Mouse (Mus musculus) embryonic facial prominence, embryonic 11.5 days (tissue): ENCODE measurements around the gene Lrguk. TPM values are rescaled to one million over a fixed set of nuclear protein-coding genes. Genes with fewer than 3 reads are reported as not detected.

ENCODE experiments used
- ATAC-seq: fragments of 200-750 bp; cut with Nextera tagmentation; replicated peaks from 2 replicates; pipeline ENCODE4 v1.8.0; 2017; ENCODE audit warnings: low read depth; ENCODE audit not compliant: insufficient number of reproducible peaks, low FRiP score, low TSS enrichment
- DNase-seq: peaks from one replicate; pipeline ENCODE4 v3.0.0-alpha.2; 2015; ENCODE audit warnings: low spot score
- H3K27ac ChIP-seq: fragments of 300-500 bp; sonication (generic); replicated peaks from 2 replicates; pipeline ENCODE4 v1.5.1; 2014; ENCODE audit warnings: mild to moderate bottlenecking, low read depth, low read length, control low read depth
- H3K27me3 ChIP-seq: fragments of 300-500 bp; sonication (generic); 2 replicates; pipeline ENCODE4 v1.6.1; 2014; ENCODE audit warnings: mild to moderate bottlenecking, low read length, moderate library complexity, mixed read lengths; ENCODE audit not compliant: control insufficient read depth, insufficient read depth
- H3K36me3 ChIP-seq: fragments of 300-500 bp; sonication (generic); replicated peaks from 2 replicates; pipeline ENCODE4 v1.6.1; 2014; ENCODE audit warnings: low read depth, mild to moderate bottlenecking, low read length, moderate library complexity, mixed read lengths; ENCODE audit not compliant: control insufficient read depth, insufficient read depth
- H3K4me1 ChIP-seq: fragments of 300-500 bp; sonication (generic); 2 replicates; pipeline ENCODE4 v1.6.1; 2014; ENCODE audit warnings: low read length, mixed read lengths; ENCODE audit not compliant: control insufficient read depth, insufficient read depth
- H3K4me2 ChIP-seq: fragments of 300-500 bp; sonication (generic); 2 replicates; pipeline ENCODE4 v1.6.1; 2014; ENCODE audit warnings: low read depth, mild to moderate bottlenecking, control low read depth, low read length, moderate library complexity
- H3K4me3 ChIP-seq: fragments of 300-500 bp; sonication (generic); 2 replicates; pipeline ENCODE4 v1.5.1; 2014; ENCODE audit warnings: low read depth, low read length, control low read depth
- H3K9ac ChIP-seq: fragments of 300-500 bp; sonication (generic); replicated peaks from 2 replicates; pipeline ENCODE4 v1.6.1; 2014; ENCODE audit warnings: mild to moderate bottlenecking, control low read depth, low read length
- H3K9me3 ChIP-seq: fragments of 300-500 bp; sonication (generic); replicated peaks from 2 replicates; pipeline ENCODE4 v1.6.1; 2016; ENCODE audit warnings: mild to moderate bottlenecking, low read length, inconsistent platforms, mixed read lengths; ENCODE audit not compliant: control insufficient read depth
- WGBS: fragments of 180-500 bp; shearing (Covaris S2); extraction: QIAGEN DNeasy Blood & Tissue Kit; methylation state at CpG from one replicate; pipeline ENCODE4 v1.1.7; 2014; 5-methylcytosine and 5-hydroxymethylcytosine counted together
- polyA plus RNA-seq: library from polyadenylated mRNA; unstranded; fragments of >200 nt; fragmentation: Nextera tagmentation; extraction: Ambion mirVana; gene quantifications from 2 replicates; pipeline ENCODE4 v1.2.1, GENCODE M21; 2014

Gene Lrguk
- polyA plus RNA-seq, 1 experiment from 2014 or later: 0.67 TPM

GRCm38 (mm10) chr6:34044228-34044811, 15.1 kb downstream of the Lrguk start:
- no peak for ATAC-seq
- H3K4me3 ChIP-seq: no peak overlapping the region
- no peaks in the 10 kb centered on the region for H3K36me3 ChIP-seq
- DNase-seq: no peak
- no peak overlapping the region for H3K9ac ChIP-seq
- H3K4me1 ChIP-seq: no peaks in the 10 kb centered on the region
- H3K27ac ChIP-seq: no peak overlapping the region
- H3K4me2 ChIP-seq: no peak overlapping the region
- 83% methylated on average over 12 of the region's 12 CpGs for WGBS
- H3K9me3 ChIP-seq: no peaks in the 10 kb centered on the region
- H3K27me3 ChIP-seq: no peaks in the 10 kb centered on the region

GRCm38 (mm10) chr6:34044846-34045540, 15.7 kb downstream of the Lrguk start:
- DNase-seq: no peak
- Histone ChIP-seq H3K27ac (no peak overlapping the region), H3K4me3 (no peak overlapping the region), H3K4me1 (no peaks in the 10 kb centered on the region), H3K9ac (no peak overlapping the region), H3K27me3 (no peaks in the 10 kb centered on the region), H3K4me2 (no peak overlapping the region), H3K9me3 (no peaks in the 10 kb centered on the region), H3K36me3 (no peaks in the 10 kb centered on the region)
- no peak for ATAC-seq
- 82% methylated on average over 9 of the region's 9 CpGs for WGBS

- H3K27ac ChIP-seq: no peak overlapping the region
- no peak for DNase-seq
Measured at GRCm38 (mm10) chr6:34046551-34047186, 17.4 kb downstream of the Lrguk start.

GRCm38 (mm10) chr6:34049433-34049832, 20.2 kb downstream of the Lrguk start:
- no peak overlapping the region for H3K27ac ChIP-seq
- no peak overlapping the region for H3K9ac ChIP-seq
- no peaks in the 10 kb centered on the region for H3K27me3 ChIP-seq
- ATAC-seq (no peak), DNase-seq (no peak)
- no peak overlapping the region for H3K4me2 ChIP-seq
- no peaks in the 10 kb centered on the region for H3K9me3 ChIP-seq
- 55% methylated on average over 2 of the region's 2 CpGs for WGBS
- no peaks in the 10 kb centered on the region for H3K4me1 ChIP-seq
- H3K36me3 ChIP-seq: no peaks in the 10 kb centered on the region
- H3K4me3 ChIP-seq: no peak overlapping the region

More at GRCm38 (mm10) chr6:34046551-34047186, 17.4 kb downstream of the Lrguk start:
- Histone ChIP-seq H3K27me3 (no peaks in the 10 kb centered on the region), H3K9ac (no peak overlapping the region), H3K9me3 (no peaks in the 10 kb centered on the region), H3K36me3 (no peaks in the 10 kb centered on the region), H3K4me1 (no peaks in the 10 kb centered on the region), H3K4me3 (no peak overlapping the region), H3K4me2 (no peak overlapping the region)
- 74% methylated on average over 11 of the region's 11 CpGs for WGBS
- ATAC-seq: no peak

GRCm38 (mm10) chr6:34059741-34060140, 30.5 kb downstream of the Lrguk start:
- 89% methylated on average over 6 of the region's 6 CpGs for WGBS
- Histone ChIP-seq H3K36me3 (no peaks in the 10 kb centered on the region), H3K4me1 (no peaks in the 10 kb centered on the region), H3K9me3 (no peaks in the 10 kb centered on the region), H3K9ac (no peak overlapping the region), H3K4me3 (no peak overlapping the region), H3K4me2 (no peak overlapping the region), H3K27ac (no peak overlapping the region), H3K27me3 (no peaks in the 10 kb centered on the region)
- DNase-seq (no peak), ATAC-seq (no peak)

- Histone ChIP-seq H3K4me3 (no peak overlapping the region), H3K27ac (no peak overlapping the region), H3K4me1 (no peaks in the 10 kb centered on the region), H3K4me2 (no peak overlapping the region), H3K27me3 (no peaks in the 10 kb centered on the region), H3K36me3 (no peaks in the 10 kb centered on the region), H3K9ac (no peak overlapping the region), H3K9me3 (no peaks in the 10 kb centered on the region)
- WGBS: 84% methylated on average over 7 of the region's 7 CpGs
- DNase-seq (no peak), ATAC-seq (no peak)
Measured at GRCm38 (mm10) chr6:34066790-34067189, 37.5 kb downstream of the Lrguk start.

GRCm38 (mm10) chr6:34067271-34067670, 38.0 kb downstream of the Lrguk start:
- H3K27ac ChIP-seq: no peak overlapping the region
- WGBS: 94% methylated on average over 8 of the region's 8 CpGs
- no peak for DNase-seq

GRCm38 (mm10) chr6:34071936-34072335, 42.7 kb downstream of the Lrguk start:
- Histone ChIP-seq H3K4me2 (no peak overlapping the region), H3K27me3 (no peaks in the 10 kb centered on the region), H3K27ac (no peak overlapping the region), H3K4me3 (no peak overlapping the region), H3K36me3 (no peaks in the 10 kb centered on the region), H3K9me3 (no peaks in the 10 kb centered on the region), H3K9ac (no peak overlapping the region), H3K4me1 (no peaks in the 10 kb centered on the region)
- no peak for DNase-seq
- 51% methylated on average over 5 of the region's 5 CpGs for WGBS
- ATAC-seq: no peak

More at GRCm38 (mm10) chr6:34067271-34067670, 38.0 kb downstream of the Lrguk start:
- H3K4me2 ChIP-seq: no peak overlapping the region
- H3K4me1 ChIP-seq: no peaks in the 10 kb centered on the region
- no peaks in the 10 kb centered on the region for H3K36me3 ChIP-seq
- no peak for ATAC-seq
- H3K4me3 ChIP-seq: no peak overlapping the region
- H3K9me3 ChIP-seq: no peaks in the 10 kb centered on the region
- no peaks in the 10 kb centered on the region for H3K27me3 ChIP-seq
- no peak overlapping the region for H3K9ac ChIP-seq
